Mouse (Mus musculus): ENCODE results near the gene Fam214b.
A peak's percentile ranks its signal among the peaks of the same experiment; 100 is the strongest.

The Fam214b gene

GRCm38 (mm10) chr4:43005765-43006164 is 40.3 kb downstream of the Fam214b start:
- peak; percentile 57 for DNase-seq

GRCm38 (mm10) chr4:43004951-43005350 is 41.1 kb downstream of the Fam214b start:
- no peak for DNase-seq

GRCm38 (mm10) chr4:43002756-43003439 is 43.1 kb downstream of the Fam214b start:
- no peak for DNase-seq

- DNase-seq: no peak
Measured at GRCm38 (mm10) chr4:43001272-43001671, 44.7 kb downstream of the Fam214b start.

- peak; percentile 99 for DNase-seq
Measured at GRCm38 (mm10) chr4:43000141-43000986, 45.7 kb downstream of the Fam214b start, which contains the start of gene Vcp. Gene Vcp (minus strand): TSS chr4:43000507.

- DNase-seq: peak; percentile 87
Measured at GRCm38 (mm10) chr4:42999451-43000140, 46.4 kb downstream of the Fam214b start.

- no peak for DNase-seq
Measured at GRCm38 (mm10) chr4:42998022-42998421, 48.0 kb downstream of the Fam214b start.

GRCm38 (mm10) chr4:42988296-42988695 is 57.7 kb downstream of the Fam214b start:
- DNase-seq: no peak
